Mouse (Mus musculus) embryonic facial prominence, embryonic 13.5 days (tissue): ENCODE data around the gene Grm4. TPM values are rescaled to one million over a fixed set of nuclear protein-coding genes. Genes with fewer than 3 reads are reported as not detected.

Experiments used
- ATAC-seq: fragments of 200-750 bp; cut with Nextera tagmentation; 2 replicates; pipeline ENCODE4 v1.8.0; 2017; ENCODE audit warnings: low read depth; ENCODE audit not compliant: insufficient number of reproducible peaks, insufficient read depth, low FRiP score, low TSS enrichment
- H3K27ac ChIP-seq: fragments of 300-500 bp; sonication (generic); 2 replicates; pipeline ENCODE4 v1.5.1; 2015; ENCODE audit warnings: moderate library complexity, mild to moderate bottlenecking, inconsistent platforms
- H3K27me3 ChIP-seq: fragments of 300-500 bp; sonication (generic); 2 replicates; pipeline ENCODE4 v1.6.1; 2015; ENCODE audit warnings: mild to moderate bottlenecking, inconsistent platforms
- H3K36me3 ChIP-seq: fragments of 300-500 bp; sonication (generic); 2 replicates; pipeline ENCODE4 v1.6.1; 2015; ENCODE audit warnings: mild to moderate bottlenecking, inconsistent platforms
- H3K4me1 ChIP-seq: fragments of 300-500 bp; sonication (generic); 2 replicates; pipeline ENCODE4 v1.6.1; 2015; ENCODE audit warnings: inconsistent platforms
- H3K4me2 ChIP-seq: fragments of 300-500 bp; sonication (generic); 2 replicates; pipeline ENCODE4 v1.6.1; 2015; ENCODE audit warnings: moderate library complexity, mild to moderate bottlenecking, inconsistent platforms
- H3K4me3 ChIP-seq: fragments of 300-500 bp; sonication (generic); 2 replicates; pipeline ENCODE4 v1.5.1; 2015; ENCODE audit warnings: mild to moderate bottlenecking, inconsistent platforms
- H3K9ac ChIP-seq: fragments of 300-500 bp; sonication (generic); 2 replicates; pipeline ENCODE4 v1.6.1; 2015; ENCODE audit warnings: mild to moderate bottlenecking, inconsistent platforms
- H3K9me3 ChIP-seq: fragments of 300-500 bp; sonication (generic); 2 replicates; pipeline ENCODE4 v1.6.1; 2016; ENCODE audit warnings: inconsistent platforms
- WGBS: fragments of 180-500 bp; shearing (Covaris S2); methylation state at CpG from one replicate; pipeline ENCODE4 v1.1.7; 2015; ENCODE audit warnings: mixed read lengths; 5-methylcytosine and 5-hydroxymethylcytosine counted together
- polyA plus RNA-seq: library from polyadenylated mRNA; unstranded; fragments of >200 nt; fragmentation: Nextera tagmentation; extraction: Ambion mirVana; gene quantifications from 2 replicates; pipeline ENCODE4 v1.2.1, GENCODE M21; 2015

Gene Grm4
- polyA plus RNA-seq = 0.25 and 0.38 TPM in 2 replicates

GRCm38 (mm10) chr17:27521303-27521702 is at the start of gene Grm4:
Gene Grm4 (minus strand): TSS chr17:27521403.
- Histone ChIP-seq H3K27ac (no peak within 1 kb of the TSS), H3K9ac (0 out of 2 replicates have a peak within 1 kb of the TSS, but pooled peaks have one; percentile 21), H3K4me3 (peak within 1 kb of the TSS; percentile 6; the same call in 1 of the 2 replicates), H3K4me1 (peaks cover 6% of the 10 kb centered on the region; the same call in 1 of the 2 replicates), H3K27me3 (peaks cover 62% of the 10 kb centered on the region), H3K36me3 (no peaks in the 10 kb centered on the region), H3K4me2 (peak within 1 kb of the TSS; percentile 43), H3K9me3 (no peaks in the 10 kb centered on the region; the same call in 1 of the 2 replicates)
- WGBS = 74% methylated on average over 5 of the region's 5 CpGs
- ATAC-seq = no peak

GRCm38 (mm10) chr17:27568228-27568627 is 47.0 kb upstream of the Grm4 start:
- H3K4me3 ChIP-seq = no peak overlapping the region
- H3K27me3 ChIP-seq = no peaks in the 10 kb centered on the region
- ATAC-seq = no peak
- no peak overlapping the region for H3K27ac ChIP-seq
- no peak overlapping the region for H3K9ac ChIP-seq
- no peak overlapping the region for H3K4me2 ChIP-seq
- peaks cover 25% of the 10 kb centered on the region for H3K4me1 ChIP-seq
- peaks cover 12% of the 10 kb centered on the region for H3K36me3 ChIP-seq
- 92% methylated on average over 5 of the region's 5 CpGs for WGBS
- no peaks in the 10 kb centered on the region for H3K9me3 ChIP-seq

GRCm38 (mm10) chr17:27565942-27566267 is 44.7 kb upstream of the Grm4 start:
- Histone ChIP-seq H3K9me3 (no peaks in the 10 kb centered on the region), H3K36me3 (peaks cover 16% of the 10 kb centered on the region), H3K27me3 (no peaks in the 10 kb centered on the region), H3K4me1 (peaks cover 32% of the 10 kb centered on the region), H3K27ac (no peak overlapping the region), H3K9ac (peak overlapping the region; percentile 78), H3K4me2 (peak overlapping the region; percentile 94), H3K4me3 (peak overlapping the region; percentile 68)
- no peak; the same call in 1 of the 2 replicates for ATAC-seq
- under 1% methylated on average over 13 of the region's 13 CpGs for WGBS

GRCm38 (mm10) chr17:27565163-27565941 is 44.1 kb upstream of the Grm4 start, which contains the start of gene AI413582:
Gene AI413582 (minus strand): TSS chr17:27565756.
- Histone ChIP-seq H3K9me3 (no peaks in the 10 kb centered on the region), H3K9ac (peak within 1 kb of the TSS; percentile 78), H3K27ac (peak within 1 kb of the TSS; percentile 39; the same call in 1 of the 2 replicates), H3K36me3 (peaks cover 22% of the 10 kb centered on the region), H3K4me1 (peaks cover 32% of the 10 kb centered on the region), H3K27me3 (no peaks in the 10 kb centered on the region), H3K4me2 (peak within 1 kb of the TSS; percentile 94), H3K4me3 (peak within 1 kb of the TSS; percentile 68)
- WGBS = under 1% methylated on average over 57 of the region's 58 CpGs
- peak; percentile 89 for ATAC-seq

- no peaks in the 10 kb centered on the region for H3K9me3 ChIP-seq
- no peaks in the 10 kb centered on the region for H3K27me3 ChIP-seq
- WGBS = 13% methylated on average over 20 of the region's 20 CpGs
- H3K9ac ChIP-seq = peak overlapping the region; percentile 78
- H3K4me1 ChIP-seq = peaks cover 38% of the 10 kb centered on the region
- no peak for ATAC-seq
- H3K36me3 ChIP-seq = peaks cover 26% of the 10 kb centered on the region
- H3K27ac ChIP-seq = 0 out of 2 replicates have a peak overlapping the region, but pooled peaks have one; percentile 39
- peak overlapping the region; percentile 94 for H3K4me2 ChIP-seq
- peak overlapping the region; percentile 68 for H3K4me3 ChIP-seq
Measured at GRCm38 (mm10) chr17:27564391-27565162, 43.4 kb upstream of the Grm4 start.

- Histone ChIP-seq H3K9me3 (no peaks in the 10 kb centered on the region), H3K9ac (peak overlapping the region; percentile 27; the same call in 1 of the 2 replicates), H3K4me3 (no peak overlapping the region), H3K27me3 (no peaks in the 10 kb centered on the region), H3K27ac (no peak overlapping the region), H3K4me1 (peaks cover 46% of the 10 kb centered on the region), H3K36me3 (peaks cover 26% of the 10 kb centered on the region), H3K4me2 (no peak overlapping the region)
- ATAC-seq = no peak
- 47% methylated on average over 7 of the region's 7 CpGs for WGBS
Measured at GRCm38 (mm10) chr17:27563771-27564244, 42.6 kb upstream of the Grm4 start.

GRCm38 (mm10) chr17:27561809-27562526 is 40.8 kb upstream of the Grm4 start:
- peaks cover 26% of the 10 kb centered on the region for H3K36me3 ChIP-seq
- H3K27ac ChIP-seq = no peak overlapping the region
- no peak overlapping the region for H3K4me3 ChIP-seq
- no peak overlapping the region for H3K9ac ChIP-seq
- H3K4me1 ChIP-seq = peaks cover 58% of the 10 kb centered on the region
- WGBS = 62% methylated on average over 11 of the region's 11 CpGs
- no peak for ATAC-seq
- no peak overlapping the region for H3K4me2 ChIP-seq
- H3K9me3 ChIP-seq = no peaks in the 10 kb centered on the region
- H3K27me3 ChIP-seq = no peaks in the 10 kb centered on the region

GRCm38 (mm10) chr17:27560926-27561480 is 39.8 kb upstream of the Grm4 start:
- Histone ChIP-seq H3K4me2 (no peak overlapping the region), H3K27ac (no peak overlapping the region), H3K27me3 (no peaks in the 10 kb centered on the region), H3K4me1 (peaks cover 50% of the 10 kb centered on the region), H3K36me3 (peaks cover 26% of the 10 kb centered on the region), H3K9me3 (no peaks in the 10 kb centered on the region), H3K9ac (no peak overlapping the region), H3K4me3 (no peak overlapping the region)
- WGBS = 86% methylated on average over 13 of the region's 13 CpGs
- no peak for ATAC-seq

- no peaks in the 10 kb centered on the region for H3K27me3 ChIP-seq
- peaks cover 49% of the 10 kb centered on the region for H3K4me1 ChIP-seq
- no peaks in the 10 kb centered on the region for H3K9me3 ChIP-seq
- H3K4me3 ChIP-seq = no peak overlapping the region; the same call in 1 of the 2 replicates
- WGBS = 65% methylated on average over 12 of the region's 12 CpGs
- H3K27ac ChIP-seq = no peak overlapping the region
- ATAC-seq = no peak
- peak overlapping the region; percentile 78; the same call in 1 of the 2 replicates for H3K4me2 ChIP-seq
- no peak overlapping the region for H3K9ac ChIP-seq
- H3K36me3 ChIP-seq = peaks cover 26% of the 10 kb centered on the region
Measured at GRCm38 (mm10) chr17:27559596-27559995, 38.4 kb upstream of the Grm4 start.

GRCm38 (mm10) chr17:27558845-27559244 is 37.6 kb upstream of the Grm4 start:
- no peak overlapping the region for H3K27ac ChIP-seq
- H3K4me3 ChIP-seq = peak overlapping the region; percentile 85; the same call in 1 of the 2 replicates
- H3K27me3 ChIP-seq = no peaks in the 10 kb centered on the region
- H3K4me1 ChIP-seq = peaks cover 49% of the 10 kb centered on the region
- WGBS = 10% methylated on average over 5 of the region's 5 CpGs
- peak overlapping the region; percentile 78 for H3K4me2 ChIP-seq
- peak overlapping the region; percentile 94 for H3K9ac ChIP-seq
- peaks cover 24% of the 10 kb centered on the region for H3K36me3 ChIP-seq
- H3K9me3 ChIP-seq = no peaks in the 10 kb centered on the region
- no peak for ATAC-seq
